ENCODE assay signal across 7 mouse cellular contexts in genomic region chr3:97159509-97159850, GRCm38 (mm10). TPM values are rescaled to one million over a fixed set of nuclear protein-coding genes. Genes with fewer than 3 reads are reported as not detected.
DNase-seq lines count a peak whose midpoint lies in the region; ATAC-seq and TF ChIP-seq lines count a peak whose summit lies in the region.

No protein-coding gene starts in this region.

- WGBS in spleen, adult 2 months: 7% methylated on average over 6 of the region's 6 CpGs
- WGBS in embryonic facial prominence, embryonic 13.5 days: 7% methylated on average over 6 of the region's 6 CpGs
- WGBS in limb, embryonic 13.5 days: 16% methylated on average over 6 of the region's 6 CpGs

- no peaks in the 10 kb centered on the region for H3K27me3 ChIP-seq in spleen, adult 2 months (ENCODE audit: control insufficient read depth, insufficient read depth, low read length)
- H3K27me3 ChIP-seq in embryonic facial prominence, embryonic 13.5 days: no peaks in the 10 kb centered on the region
- H3K27me3 ChIP-seq in limb, embryonic 13.5 days: no peaks in the 10 kb centered on the region
- no peaks in the 10 kb centered on the region for H3K27me3 ChIP-seq in splenic B cell, adult 2 months (ENCODE audit: control insufficient read depth, insufficient read depth, low read length, poor library complexity, severe bottlenecking)

- H3K4me3 ChIP-seq in spleen, adult 2 months (ENCODE audit: extremely low read depth, insufficient read depth, insufficient read length): peak overlapping the region; percentile 81
- peak overlapping the region; percentile 85 for H3K4me3 ChIP-seq in embryonic facial prominence, embryonic 13.5 days
- H3K4me3 ChIP-seq in limb, embryonic 13.5 days: peak overlapping the region; percentile 77

- H3K4me2 ChIP-seq in embryonic facial prominence, embryonic 13.5 days: peak overlapping the region; percentile 91
- peak overlapping the region; percentile 83 for H3K4me2 ChIP-seq in limb, embryonic 13.5 days (replicated peaks)

- no peak; the same call in 1 of the 2 replicates for ATAC-seq in embryonic facial prominence, embryonic 13.5 days (ENCODE audit: insufficient number of reproducible peaks, insufficient read depth, low FRiP score, low TSS enrichment, low read depth)
- no peak for ATAC-seq in limb, embryonic 13.5 days (ENCODE audit: low FRiP score, low read depth)

- no peak for TF ChIP-seq POLR2A in spleen, adult 2 months (IDR thresholded peaks at IDR 0.05; ENCODE audit: low read depth, low read length)

- H3K9ac ChIP-seq in embryonic facial prominence, embryonic 13.5 days: peak overlapping the region; percentile 86
- H3K9ac ChIP-seq in limb, embryonic 13.5 days: peak overlapping the region; percentile 81

- DNase-seq in spleen, adult 2 months (ENCODE audit: low read depth in 1 of 2, low spot score in 2 of 2): no peak
- DNase-seq in spleen, postnatal 4 days (ENCODE audit: low spot score in 2 of 2): no peak
- DNase-seq in splenic B cell, adult 2 months (ENCODE audit: low read depth, low spot score): peak; percentile 45
- DNase-seq in frontal cortex, postnatal 14 days (ENCODE audit: low spot score in 2 of 2): no peak
- DNase-seq in thymus, postnatal 36 days: no peak

- no peaks in the 10 kb centered on the region; the same call in 1 of the 2 replicates for H3K36me3 ChIP-seq in spleen, adult 2 months (ENCODE audit: control insufficient read depth, insufficient read depth, low read length)
- H3K36me3 ChIP-seq in embryonic facial prominence, embryonic 13.5 days: 0 out of 2 replicates have a peak, but pooled peaks cover 9% of the 10 kb centered on the region
- peaks cover 3% of the 10 kb centered on the region; the same call in 1 of the 2 replicates for H3K36me3 ChIP-seq in limb, embryonic 13.5 days
- no peaks in the 10 kb centered on the region for H3K36me3 ChIP-seq in splenic B cell, adult 2 months (ENCODE audit: control insufficient read depth, insufficient read depth, low read length, poor library complexity, severe bottlenecking)

- H3K4me1 ChIP-seq in spleen, adult 2 months (ENCODE audit: control insufficient read depth, insufficient read depth, insufficient read length): no peaks in the 10 kb centered on the region; the same call in 1 of the 2 replicates
- peaks cover 24% of the 10 kb centered on the region for H3K4me1 ChIP-seq in embryonic facial prominence, embryonic 13.5 days
- peaks cover 18% of the 10 kb centered on the region for H3K4me1 ChIP-seq in limb, embryonic 13.5 days

- no peak for TF ChIP-seq CTCF in spleen, adult 2 months (IDR thresholded peaks at IDR 0.05; ENCODE audit: extremely low read depth, insufficient read depth, insufficient read length, insufficient replicate concordance)

- H3K27ac ChIP-seq in spleen, adult 2 months (ENCODE audit: insufficient read depth, low read length): peak overlapping the region; percentile 57
- H3K27ac ChIP-seq in embryonic facial prominence, embryonic 13.5 days: no peak overlapping the region
- H3K27ac ChIP-seq in limb, embryonic 13.5 days: no peak overlapping the region

- no peaks in the 10 kb centered on the region for H3K9me3 ChIP-seq in embryonic facial prominence, embryonic 13.5 days
- H3K9me3 ChIP-seq in limb, embryonic 13.5 days: no peaks in the 10 kb centered on the region

RNA-seq across cellular contexts. Expression of gene Acp6, which starts 0.9 kb away (rescaled TPM):
- 21.8 and 26.9 TPM in 2 replicates for polyA plus RNA-seq in spleen, adult 2 months (2012; rRNA removed)
- 49.1 and 53.8 TPM in 2 replicates for polyA plus RNA-seq in embryonic facial prominence, embryonic 13.5 days (2015; fragmentation: Nextera tagmentation; extraction: Ambion mirVana)
- 37.6 and 40.5 TPM in 2 replicates for polyA plus RNA-seq in limb, embryonic 13.5 days (2015; fragmentation: Nextera tagmentation; extraction: Ambion mirVana)
